Mouse (Mus musculus) WW6 (cell line): ENCODE measurements around the gene Syde2.
"Not testable (repeated sequence)": the region's sequence is repeated elsewhere in the genome, so short reads cannot be mapped to it uniquely, and the experiment has no call there.

ENCODE experiments used
- DNase-seq: peaks from one replicate; pipeline ENCODE4 v3.0.0-alpha.2; 2013; ENCODE audit warnings: low read depth, low spot score

Gene Syde2

DNA sequence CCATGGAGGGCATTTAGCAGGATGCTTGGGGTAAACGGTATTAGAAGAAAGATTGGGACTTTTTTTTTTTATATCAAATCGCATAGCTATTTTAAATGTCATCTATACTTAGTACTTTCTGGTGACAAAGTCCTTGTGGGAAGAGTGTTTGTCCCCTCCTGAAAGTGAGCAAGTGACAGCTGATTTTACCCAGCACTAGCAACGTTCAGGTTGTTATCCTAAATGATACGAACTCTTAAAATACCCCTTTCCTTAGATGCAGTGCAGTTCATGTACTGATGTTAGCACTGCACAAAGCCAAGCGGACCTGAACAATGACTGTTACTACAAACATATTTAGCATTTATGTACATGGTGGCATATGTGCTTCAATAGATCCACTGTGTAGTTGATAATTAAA lies 20.9 kb upstream of the Syde2 start:
- no peak for DNase-seq

DNA sequence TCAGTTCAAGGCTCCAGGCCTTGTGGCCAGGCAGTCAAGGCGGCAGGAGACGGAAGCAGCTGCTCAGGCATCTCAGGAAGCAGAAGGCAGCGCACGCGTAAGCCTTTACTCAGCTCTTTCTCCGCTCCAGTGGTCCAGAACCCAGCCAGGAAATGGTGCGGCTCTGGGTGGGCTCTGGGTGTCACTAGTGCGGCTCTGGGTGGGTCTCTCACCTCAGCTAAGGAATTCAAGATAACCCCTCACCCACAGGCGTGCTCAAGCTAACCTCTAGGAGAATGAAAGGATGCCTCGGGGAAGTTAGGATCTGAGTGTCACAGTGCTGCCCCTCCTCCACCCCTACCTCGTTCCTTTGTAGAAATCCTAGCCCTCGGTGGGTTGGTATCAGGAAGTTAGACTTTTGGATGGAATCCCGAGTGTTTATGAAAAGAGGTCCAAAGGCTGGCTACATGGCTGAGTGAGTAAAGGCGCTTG lies 18.6 kb upstream of the Syde2 start:
- DNase-seq = no peak

DNA sequence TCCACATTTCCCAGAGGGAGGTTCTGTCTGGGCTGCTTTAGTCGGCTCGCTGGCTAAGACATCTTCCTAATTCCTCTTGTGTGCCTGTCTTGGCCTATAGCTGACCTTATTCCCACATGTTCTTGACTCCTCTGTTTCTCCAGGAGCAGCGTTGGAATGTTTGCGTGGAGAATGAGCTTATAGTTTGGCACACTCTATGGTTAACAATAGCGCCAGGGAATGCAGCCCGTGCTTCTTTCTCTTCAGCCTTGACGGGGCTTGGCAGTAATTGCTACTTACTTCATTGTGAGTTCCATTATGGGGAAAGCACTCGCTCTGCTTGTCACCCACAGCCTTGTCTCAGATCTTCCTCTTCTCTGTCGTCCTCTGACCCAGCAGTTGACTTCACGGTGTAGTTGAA lies 16.2 kb upstream of the Syde2 start:
- no peak for DNase-seq

DNA sequence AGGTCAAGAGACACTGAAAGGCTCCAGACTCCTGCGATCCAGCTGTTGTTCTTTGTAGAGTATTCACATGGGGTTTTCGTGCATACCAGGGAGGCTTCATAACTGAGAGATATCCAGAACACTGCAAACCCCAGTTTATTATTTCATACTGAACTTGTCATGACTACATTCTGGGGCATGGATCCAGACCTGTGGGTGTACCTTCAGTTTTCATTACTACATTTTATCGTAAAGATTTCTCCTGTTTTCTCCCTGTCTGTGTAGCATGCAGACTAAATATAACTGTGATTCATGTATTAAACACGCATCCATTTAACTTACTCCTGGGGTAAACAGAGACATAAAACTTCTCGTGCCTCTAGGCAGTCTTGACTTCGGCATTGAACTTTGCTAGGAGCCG lies 12.7 kb upstream of the Syde2 start:
- DNase-seq = no peak

DNA sequence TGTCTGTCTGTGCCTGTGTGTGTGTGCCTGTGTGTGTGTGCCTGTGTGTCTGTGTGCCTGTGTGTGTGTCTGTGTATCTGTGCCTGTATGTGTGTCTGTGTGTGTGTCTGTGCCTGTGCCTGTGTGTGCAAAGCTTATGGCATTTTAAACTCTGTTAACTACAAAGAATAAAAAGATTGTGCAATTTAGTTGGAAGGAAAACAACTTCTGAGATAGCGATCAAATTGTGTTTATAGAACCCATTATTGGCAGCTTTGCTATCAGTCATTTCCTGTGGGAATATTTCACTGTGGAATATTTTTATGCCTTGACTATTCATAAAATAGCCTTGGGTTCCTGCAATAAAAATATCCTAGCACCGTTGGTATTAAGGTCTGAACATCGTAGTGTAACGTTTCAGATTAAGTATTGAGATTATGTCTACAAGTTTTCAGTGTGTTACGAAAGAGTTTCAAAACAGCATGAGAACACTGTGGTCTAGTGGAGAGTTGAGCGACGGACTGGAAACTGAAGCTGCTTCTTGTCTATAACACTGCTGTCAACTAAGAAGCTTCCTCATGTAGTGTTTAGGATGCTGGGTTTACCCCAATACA lies 2.2 kb upstream of the Syde2 start:
- DNase-seq = no peak

DNA sequence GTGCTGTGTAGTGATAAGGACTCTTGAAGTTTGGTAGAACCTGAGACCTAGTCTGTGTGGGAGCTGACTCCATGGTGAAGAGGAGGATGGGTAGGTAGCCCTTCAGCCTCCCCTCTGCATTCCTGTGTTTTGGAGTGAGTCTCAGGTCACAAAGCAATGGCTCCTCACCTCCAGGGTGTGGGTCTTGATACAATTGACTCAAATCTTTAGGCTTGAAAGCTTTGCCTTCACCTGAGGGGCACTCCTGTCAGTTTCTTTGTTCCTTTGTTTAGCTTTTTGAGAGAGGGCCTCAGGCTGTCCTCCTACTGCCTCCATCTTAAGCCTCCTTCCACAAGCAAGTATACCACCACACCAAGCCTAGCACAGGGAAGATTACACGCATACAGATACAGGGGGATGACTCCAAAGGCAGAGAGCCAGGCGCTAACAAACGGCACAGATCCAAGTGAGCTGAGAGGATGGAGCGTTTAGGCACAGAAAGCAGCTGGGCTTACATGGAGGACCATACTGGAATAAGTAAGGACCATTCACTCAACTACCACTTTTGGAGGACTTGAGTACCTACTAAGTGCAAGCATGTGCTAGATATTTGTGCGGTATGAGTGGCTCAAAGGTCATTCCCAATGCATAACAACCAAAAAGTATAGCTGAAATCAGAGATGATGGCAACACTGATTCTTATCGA lies 1.2 kb upstream of the Syde2 start:
- DNase-seq = no peak

DNA sequence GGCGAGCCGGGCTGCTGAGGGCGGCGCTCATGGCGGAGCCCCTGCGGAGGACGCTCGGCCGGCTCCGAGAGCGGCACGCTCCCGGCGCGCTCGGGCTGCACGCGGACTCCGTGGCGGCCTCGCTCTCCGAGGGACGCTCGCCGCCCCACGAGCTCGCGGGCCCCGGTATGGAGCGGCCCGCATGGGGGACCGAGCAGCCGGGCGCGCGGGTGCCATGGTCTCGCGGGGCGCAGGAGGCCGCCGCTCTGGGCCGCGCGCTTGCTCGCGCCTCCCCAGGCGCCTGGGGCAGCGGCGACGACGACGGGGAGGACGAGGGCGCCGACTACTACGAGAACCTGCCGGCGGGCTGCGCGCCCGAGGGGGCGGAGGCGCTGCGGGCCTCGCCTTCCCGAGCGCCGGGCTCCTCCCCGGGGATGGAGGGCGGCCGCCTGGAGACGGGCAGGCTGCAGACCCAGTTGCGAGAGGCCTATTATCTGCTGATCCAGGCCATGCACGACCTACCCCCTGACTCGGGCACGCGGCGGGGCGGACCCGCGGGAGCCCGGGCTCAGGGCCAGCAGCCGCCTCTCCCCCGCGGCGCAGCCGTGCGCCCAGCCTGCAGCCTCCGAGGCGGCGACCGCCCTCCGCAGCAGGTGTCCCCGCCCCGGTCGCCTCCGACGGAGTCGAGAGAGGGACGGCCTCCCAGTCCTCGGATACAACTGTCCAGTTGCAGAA lies 457 bp downstream of the Syde2 start:
- no peak for DNase-seq

DNA sequence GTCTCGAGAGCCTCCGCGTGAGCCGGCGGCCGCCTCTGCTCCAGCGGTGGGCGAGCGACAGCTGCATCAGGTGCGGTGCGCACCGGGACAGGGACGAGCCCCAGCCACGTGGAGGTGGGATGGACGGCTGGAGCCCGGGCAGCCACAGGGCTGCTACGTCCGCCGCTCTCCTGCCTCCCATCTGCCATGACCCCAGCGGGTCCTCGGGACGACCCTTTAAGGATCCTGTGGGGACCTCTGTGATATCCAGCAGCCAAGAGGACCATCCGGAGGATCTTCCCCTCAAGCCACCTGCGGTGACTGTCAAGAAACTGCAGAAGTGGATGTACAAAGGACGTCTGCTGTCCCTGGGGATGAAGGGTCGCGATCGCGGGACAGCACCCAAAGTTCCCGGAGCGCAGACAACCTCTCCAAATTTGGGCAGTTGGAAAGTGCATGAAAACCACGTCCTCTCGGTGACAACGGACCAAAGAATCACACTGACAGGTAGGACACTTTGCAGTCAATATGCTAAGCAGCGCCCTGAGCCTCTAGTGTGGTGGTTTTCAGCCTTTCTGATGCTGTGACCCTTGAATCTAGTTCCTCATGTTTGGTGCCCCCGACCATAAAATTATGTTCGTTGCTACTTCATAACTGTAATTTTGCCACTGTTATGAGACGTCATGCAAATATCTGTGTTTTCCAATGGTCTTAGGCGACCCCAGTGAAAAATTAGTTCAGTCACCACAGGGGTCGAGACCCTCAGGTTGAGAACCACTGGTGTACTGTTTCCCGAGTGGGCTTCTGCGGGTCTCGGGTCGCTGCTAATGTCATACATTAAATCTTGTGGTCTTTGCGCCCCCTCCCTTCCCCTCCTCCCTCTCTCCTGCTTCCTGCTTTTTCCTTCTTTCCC lies 1.3 kb downstream of the Syde2 start:
- no peak for DNase-seq

DNA sequence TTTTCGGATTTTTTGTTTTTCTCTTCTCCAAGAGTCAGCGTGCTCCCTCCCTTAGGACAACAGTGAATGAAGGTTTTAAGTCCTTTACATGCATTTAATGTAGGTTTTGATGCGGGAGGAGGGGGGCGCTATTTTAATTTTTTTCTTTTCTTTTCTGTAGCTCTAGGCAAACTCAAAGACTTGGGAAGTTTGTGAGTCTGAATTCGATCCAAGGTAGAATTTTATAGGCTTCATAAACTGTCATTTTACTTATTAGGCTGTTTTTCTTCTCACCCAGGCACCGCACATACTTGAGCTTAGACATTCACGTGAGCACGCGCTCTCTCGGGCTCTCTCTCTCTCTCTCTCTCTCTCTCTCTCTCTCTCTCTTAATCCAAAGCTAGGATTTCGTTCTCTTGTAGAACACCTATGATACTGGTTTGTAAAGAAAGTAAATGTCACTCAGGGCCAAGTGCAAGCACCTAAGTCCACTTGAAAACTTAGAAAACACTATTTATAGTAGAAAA lies 2.0 kb downstream of the Syde2 start:
- DNase-seq = no peak

DNA sequence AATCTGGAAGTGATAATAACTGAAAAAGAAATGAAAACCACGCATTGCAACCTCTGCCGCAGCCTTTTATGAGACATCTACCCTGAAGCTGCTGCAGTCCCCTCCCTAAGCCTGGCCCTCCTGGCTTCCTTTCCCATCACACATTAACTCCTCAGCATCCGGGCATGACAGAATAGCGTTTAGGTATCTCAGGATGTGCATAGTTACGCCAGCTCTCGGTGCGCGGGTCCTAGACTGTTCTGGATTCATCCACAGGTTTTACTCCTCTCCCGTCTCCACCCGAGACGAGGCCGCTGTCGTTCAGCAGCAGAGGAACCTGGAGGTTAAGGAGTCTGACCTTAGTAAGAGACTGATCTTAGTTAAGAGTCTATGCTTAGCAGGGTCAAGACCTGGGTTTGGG lies 3.5 kb downstream of the Syde2 start:
- DNase-seq = no peak

DNA sequence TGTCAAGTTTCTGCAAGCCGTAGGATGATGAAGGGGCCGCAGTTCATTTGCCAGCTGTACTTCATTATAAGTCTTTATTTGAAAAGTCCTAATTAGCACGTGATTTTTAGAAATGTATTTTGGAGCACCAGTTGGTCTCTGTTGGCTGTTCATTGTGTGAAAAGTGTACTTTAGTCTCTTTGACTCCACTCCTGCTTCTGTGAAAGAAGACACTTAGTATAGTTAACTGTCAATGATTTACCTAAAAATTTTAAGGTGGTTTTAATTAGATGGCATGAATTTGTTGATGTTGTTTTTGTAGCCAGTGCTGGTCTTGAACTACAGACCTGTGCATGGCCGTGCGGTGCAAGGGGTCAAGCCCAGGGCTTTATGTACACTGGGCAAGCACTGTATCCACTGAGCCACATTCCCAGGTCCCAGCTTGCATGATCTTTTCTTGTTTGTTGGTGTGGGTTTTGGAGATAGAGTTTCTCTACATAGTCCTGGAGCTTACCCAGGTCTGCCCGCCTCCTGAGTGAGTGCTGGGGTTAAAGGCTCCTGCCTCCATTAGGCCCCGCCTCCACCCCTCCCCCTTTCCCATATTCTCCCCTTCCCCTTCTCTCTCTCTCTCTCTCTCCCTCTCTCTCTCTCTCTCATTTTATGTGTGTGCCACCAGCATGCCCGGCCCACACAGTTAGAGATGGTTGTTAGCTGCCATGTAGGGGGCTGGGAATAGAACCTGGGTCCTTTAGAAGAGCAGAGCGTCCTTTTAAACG lies 4.5 kb downstream of the Syde2 start:
- DNase-seq = no peak

DNA sequence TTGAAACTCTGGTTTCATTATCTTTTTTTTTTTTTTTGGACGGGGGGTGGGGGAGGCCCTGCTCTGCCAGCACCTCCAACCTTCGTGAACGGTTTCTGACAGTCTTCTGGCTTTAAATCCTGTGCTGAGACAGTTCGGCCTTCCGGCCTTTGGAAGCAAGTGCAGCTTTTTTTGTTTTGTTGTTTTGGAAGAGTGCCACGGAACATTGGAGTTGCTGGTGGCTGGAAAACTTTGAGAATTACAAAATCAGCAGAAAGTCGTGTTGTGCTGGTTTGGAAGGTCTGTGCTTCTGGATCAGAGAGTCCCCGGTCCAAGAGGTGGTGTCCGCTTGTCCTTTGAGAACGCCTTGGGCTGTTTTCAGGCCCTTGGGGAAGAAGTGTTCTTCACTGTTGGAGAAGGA lies 5.1 kb downstream of the Syde2 start:
- DNase-seq = no peak

DNA sequence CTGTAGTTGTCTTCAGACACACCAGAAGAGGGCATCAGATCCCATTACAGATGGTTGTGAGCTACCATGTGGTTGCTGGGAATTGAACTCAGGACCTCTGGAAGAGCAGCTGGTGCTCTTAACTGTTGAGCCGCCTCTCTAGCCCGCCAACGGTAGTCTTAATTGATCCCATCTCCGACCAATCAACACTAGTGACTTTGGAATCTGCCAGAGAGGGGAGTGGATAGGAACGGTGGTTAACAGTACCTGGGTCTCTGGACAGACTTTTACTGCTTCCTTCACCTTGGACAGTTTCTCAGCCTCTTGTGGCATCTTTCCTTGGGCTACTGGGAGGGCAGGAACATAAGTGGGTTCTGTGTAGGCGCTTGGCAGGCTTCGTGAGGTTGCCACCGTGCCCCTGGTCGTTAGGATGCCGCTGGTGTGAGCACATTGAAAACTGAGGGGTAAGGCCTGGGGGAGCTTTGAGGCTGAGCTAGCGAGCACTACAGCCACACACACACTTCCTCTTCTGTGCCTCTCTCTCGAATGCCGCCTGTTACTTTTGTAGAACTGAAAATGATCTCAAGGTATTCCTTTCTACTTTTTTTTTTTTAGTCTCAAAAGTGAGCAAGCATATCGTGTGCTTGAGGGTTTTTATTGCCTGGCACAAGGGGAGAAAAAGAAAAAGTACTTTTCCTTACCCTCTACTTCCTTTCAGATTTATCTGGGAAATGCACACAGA lies 6.0 kb downstream of the Syde2 start:
- no peak for DNase-seq

DNA sequence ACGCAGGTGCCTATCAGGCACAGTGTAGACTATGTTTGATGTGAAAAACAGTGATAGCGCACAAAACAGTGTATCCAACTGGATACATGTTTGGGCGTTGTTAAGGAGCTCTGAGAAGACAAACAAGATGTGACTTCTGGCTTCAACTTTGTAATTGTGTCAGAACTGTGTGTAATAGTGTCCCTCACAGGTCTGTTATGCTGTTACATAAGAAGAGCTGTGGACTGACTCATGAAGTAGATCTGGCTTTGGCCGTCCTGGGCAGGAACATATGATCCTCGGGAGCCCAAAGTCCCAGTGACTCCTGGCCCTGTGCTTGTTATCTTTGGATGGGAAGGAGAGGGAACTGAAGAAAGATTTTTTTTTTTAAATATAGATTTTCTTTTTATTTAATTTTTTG lies 7.8 kb downstream of the Syde2 start:
- no peak for DNase-seq

DNA sequence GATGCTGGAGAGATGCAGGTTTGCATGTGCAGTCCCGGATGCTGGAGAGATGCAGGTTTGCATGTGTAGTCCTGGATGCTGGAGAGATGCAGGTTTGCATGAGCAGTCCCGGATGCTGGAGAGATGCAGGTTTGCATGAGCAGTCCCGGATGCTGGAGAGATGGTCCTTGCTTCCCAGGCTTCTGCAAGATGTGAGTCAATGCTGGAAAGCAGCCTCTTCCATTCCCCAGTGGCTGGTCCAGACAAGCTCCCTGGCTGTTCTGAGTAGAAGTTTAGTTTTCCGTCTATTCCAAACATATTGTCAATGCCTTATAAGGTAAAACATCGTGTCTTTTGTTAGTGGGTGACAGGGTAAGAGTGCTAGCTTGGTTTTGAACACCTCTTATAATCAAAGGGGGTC lies 8.9 kb downstream of the Syde2 start:
- DNase-seq = not testable (repeated sequence)

DNA sequence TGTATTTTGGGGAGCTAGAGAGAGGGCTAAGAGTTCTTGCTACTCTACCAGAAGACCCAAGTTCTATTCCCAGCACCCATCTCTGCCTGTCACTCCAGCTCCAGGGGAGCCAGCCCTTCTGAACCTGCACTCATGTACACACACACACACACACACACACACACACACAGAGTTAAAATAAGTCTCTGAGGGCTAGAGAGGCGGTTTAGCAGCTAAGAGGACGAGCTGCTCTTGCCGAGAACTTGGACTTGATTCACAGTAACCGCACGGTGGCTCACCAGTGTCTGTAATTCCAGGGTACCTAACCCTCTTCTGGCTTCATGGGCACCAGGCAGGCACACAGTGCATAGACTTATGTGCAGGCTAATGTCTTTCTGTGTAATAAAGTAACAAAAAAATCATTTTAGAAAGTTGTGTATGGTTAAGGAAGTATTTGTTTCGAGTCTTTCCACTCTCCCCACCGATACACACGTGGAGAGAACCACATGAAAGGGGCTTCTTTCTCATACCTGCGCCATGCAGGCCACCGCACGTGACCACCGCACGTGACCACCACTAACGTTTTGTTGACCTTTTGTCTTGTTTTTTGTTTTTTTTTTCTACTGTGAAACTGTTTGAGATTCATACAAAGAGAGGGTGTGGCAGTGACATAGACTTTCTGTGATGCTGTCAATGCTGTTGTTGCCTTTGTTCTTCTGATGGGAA lies 16.8 kb downstream of the Syde2 start:
- DNase-seq = no peak

DNA sequence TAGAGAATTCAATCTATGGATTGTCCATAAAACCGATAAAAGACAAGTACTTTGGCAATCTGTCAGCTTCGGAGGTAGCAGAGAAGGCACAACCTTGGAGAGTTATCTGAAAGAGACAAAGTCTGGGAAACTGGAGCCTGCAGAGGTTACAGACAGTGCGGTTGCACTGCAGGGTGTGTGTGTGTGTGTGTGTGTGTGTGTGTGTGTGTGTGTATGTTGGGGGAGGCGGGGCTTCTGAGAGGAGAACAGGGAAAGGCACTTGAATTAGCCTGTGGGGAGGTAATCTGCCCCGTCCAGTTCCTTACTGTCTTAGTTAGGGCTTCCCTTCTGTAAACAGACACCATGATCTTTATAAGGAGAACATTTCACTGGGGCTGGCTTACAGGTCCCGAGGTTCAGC lies 20.2 kb downstream of the Syde2 start:
- no peak for DNase-seq

DNA sequence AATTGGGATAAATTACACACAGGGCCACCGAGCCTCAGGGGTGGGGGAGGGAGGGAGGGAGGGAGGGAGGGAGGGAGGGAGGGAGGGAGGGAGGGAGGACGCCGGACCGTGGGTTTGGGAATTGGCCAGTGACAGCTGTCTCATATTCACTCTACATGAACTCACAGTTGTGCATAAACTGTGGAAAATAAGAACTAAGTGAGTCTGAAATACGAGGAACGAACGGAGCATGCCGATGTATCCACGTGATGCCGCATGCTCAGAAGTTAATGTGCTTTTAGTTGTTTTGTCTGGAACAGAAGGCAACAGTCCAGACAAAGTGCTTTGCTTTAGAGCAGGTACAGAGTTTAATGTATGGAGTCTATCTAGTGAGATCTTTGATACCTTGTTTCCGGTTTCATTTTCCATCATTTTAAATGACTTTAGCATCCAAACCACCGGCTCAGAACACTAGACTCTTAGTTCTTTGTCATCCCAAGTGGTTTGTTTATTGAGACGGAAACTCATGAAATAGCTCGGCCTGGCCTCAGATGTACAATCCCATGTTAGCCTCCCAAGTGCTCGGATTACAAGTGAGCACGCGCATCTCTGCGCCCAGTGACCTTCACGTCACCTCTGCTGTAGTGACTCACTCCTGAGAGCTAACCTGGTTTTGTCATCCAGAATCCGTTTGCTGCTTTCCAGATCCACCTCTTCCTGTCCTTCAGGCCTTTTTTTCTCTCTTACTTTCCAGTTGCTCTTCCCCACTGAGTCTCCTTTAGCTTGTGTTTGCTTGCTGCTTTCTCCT lies 22.4 kb downstream of the Syde2 start:
- DNase-seq = no peak

DNA sequence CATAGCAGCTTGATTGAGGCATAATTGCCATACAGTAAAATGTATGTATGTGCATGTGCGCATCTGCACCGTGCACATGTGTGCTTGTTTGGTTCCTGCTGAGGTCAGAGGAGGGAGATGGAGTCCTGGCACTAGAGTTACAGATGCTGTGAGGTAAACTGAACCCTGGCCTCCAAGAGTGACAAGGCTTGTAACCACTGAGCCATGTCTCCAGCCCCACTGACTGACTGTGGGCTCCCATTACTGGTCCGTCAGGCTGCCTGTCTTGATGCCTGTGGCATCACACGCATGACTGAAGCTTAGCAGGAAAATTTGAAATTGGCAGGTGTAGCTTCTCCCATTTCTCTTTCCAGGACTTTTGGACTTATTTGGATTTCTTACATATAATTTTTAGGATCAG lies 23.1 kb downstream of the Syde2 start:
- no peak for DNase-seq
